Mouse (Mus musculus) large intestine, adult 2 months (tissue): Measurements from ENCODE around the gene Dennd4b. TPM values are rescaled to one million over a fixed set of nuclear protein-coding genes. Genes with fewer than 3 reads are reported as not detected.
A peak's percentile ranks its signal among the peaks of the same experiment; 100 is the strongest.

Experiments
- DNase-seq: peaks from one replicate; pipeline ENCODE4 v3.0.0-alpha.2; 2012; ENCODE audit warnings: low read depth, low spot score
- WGBS: fragments of 180-500 bp; shearing (Covaris S2); methylation state at CpG from one replicate; pipeline ENCODE4 v1.1.7; 2018; 5-methylcytosine and 5-hydroxymethylcytosine counted together
- polyA plus RNA-seq: library from polyadenylated mRNA; depleted of rRNA; stranded (reverse); fragments of >200 nt; gene quantifications from 2 replicates; pipeline ENCODE4 v1.2.3, GENCODE M21; 2012; rRNA removed

Gene Dennd4b
- polyA plus RNA-seq = 7.6 and 12.7 TPM in 2 replicates

DNA sequence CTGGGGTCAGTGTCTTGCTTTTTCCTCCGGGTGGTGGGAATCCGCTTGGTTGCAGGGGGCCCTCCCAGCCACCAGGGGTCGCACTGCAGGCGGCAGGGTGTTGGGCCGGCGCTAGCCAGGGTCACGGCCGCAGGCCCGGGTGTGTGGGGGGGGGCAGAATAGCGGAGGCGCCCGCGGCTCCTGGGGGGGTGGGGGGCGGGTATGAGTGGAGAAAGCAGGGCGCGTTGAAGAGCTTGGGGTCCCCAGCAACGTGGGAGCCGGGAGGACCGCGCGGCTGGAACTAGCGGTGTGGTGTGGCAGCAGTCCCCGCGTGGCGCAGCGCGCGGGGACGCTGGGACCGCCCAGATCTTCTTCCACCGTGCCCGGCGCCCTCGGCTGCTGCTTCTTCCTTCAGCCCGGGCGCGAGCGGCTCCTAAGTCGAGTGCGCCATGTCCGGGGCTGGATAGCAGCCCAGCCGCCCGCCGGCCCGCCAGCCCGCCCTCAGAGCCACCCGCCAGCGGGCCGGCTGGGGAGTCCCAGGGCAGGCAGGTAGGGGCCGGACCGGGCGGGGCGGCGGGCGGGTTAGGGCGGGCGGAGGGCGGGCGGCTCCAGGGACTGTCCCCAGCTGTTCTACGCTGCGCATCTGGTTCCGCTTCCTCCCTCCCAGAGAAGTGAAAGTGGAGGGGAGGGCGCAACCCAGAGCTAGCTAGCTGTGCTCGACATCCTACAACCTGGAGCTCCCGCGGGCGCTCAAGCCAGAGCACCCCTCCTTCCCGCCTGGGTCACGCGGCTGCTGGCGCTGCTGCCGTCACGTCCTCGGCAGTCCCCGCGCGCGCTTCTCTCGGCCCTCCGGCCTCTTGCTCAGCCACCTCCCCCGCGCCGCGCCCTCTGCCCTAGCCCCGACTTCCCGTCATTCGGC, at the start of gene Dennd4b:
Dennd4b (plus strand) TSS at position 152 of the 898 bp plus-strand sequence.
- 1% methylated on average over 79 of the region's 87 CpGs for WGBS
- DNase-seq = no peak

GRCm38 (mm10) chr3:90215825-90216380, 49.1 kb upstream of the Dennd4b start:
- DNase-seq = no peak
- 46% methylated on average over 1 of the region's 1 CpGs for WGBS

GRCm38 (mm10) chr3:90220088-90220487, 44.9 kb upstream of the Dennd4b start:
- no peak for DNase-seq
- WGBS = 3% methylated on average over 6 of the region's 6 CpGs

DNA sequence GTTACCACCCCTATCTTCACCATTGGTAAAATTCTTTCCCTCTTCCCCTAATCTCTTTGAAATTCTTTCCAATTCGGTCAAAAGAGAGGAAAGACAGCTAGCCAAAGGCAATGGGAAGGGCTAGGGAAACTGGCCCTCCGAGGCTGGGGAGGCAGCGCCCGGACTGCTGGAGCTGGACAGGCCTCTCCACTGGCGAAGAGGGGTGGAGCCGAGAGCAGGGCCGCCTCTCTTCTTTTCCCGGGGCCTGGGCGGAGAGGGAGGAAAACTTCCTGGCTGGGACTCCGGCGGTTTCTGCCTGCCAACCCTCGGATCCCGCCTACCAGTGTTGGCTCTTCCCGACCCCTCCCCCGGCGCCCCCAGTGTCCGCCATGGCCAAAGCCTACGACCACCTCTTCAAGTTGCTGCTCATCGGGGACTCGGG, 44.4 kb upstream of the Dennd4b start:
- WGBS = under 1% methylated on average over 19 of the region's 20 CpGs
- DNase-seq = no peak

DNA sequence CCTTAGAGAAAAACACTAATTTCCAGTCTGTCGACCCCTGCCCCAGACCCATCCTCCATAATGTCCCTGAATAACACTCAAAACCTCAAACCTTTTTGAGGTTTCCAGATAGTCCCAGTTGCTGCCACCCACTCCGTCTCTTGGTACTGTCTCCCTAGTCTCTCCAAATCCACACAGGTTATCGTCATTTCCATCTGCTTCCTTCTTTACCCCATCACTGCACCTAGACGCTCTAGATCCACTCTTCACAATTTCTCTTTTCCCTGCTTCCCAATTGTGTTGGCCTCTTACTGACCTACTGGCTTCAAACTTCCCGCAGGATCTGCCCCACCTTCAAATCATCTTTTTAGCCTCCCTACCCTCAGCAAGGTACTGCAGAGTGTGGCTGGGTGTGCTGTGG, 43.9 kb upstream of the Dennd4b start:
- 10% methylated on average over 5 of the region's 5 CpGs for WGBS
- DNase-seq = no peak

- no peak for DNase-seq
- WGBS = 82% methylated on average over 4 of the region's 4 CpGs
Measured at GRCm38 (mm10) chr3:90222455-90222854, 42.5 kb upstream of the Dennd4b start.

DNA sequence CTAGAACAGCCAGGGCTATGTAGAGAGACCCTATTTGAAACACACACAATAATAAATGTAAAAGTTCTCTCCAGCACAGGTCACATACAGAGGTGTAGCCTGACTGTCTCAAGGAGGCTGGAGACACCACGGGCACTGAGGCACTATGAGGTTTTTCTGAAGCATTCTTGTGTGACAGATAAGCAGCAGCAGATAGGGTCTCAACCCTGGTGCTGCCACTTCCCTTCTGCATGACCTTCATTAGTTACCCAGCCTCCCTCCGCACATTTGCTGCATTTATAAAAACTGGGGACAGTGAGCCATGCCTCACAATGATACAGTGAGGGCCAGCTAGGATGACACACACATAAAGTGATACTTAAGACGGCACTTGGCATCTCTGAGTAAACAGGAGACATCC, 42.0 kb upstream of the Dennd4b start:
- DNase-seq = no peak
- WGBS = 80% methylated on average over 3 of the region's 3 CpGs

DNA sequence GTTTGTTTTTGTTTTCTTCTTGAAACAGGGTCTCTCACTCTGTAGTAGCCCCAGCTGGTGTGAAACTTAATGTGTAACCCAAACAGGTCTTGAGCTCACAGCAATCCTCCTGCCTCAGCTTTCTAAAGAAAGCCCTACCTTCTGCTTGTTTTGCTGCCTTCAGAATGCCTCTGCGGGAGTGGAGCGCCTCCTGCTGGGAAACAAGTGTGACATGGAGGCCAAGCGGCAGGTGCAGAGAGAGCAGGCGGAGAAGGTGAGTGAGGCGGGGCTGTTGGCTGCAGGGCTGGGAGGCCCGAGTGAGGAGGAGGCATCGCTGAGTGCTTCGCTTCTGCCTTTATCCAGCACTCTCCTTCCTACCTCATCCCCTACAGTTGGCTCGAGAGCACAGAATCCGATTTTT, 40.7 kb upstream of the Dennd4b start:
- DNase-seq = no peak
- WGBS = 84% methylated on average over 10 of the region's 10 CpGs

DNA sequence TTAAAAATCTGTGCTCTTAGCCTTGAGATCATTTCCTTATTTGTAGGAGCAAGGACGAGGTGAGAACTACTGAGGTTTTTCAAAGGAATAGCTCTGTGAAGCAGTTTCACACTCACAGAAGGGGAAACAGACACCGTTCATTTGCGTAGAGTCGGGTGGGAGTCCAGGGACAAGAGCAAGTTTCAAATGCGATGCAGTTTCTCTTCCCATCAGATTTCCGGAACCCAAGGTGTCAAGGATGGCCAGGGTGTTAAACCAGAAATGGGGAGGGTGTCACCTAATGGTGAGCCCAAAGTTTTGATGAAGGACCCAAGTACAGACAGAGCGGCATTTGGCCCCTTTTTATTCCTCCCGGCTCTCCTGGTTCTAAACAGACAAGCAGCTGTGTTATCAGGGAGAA, 33.9 kb upstream of the Dennd4b start:
- WGBS = 13% methylated on average over 8 of the region's 8 CpGs

DNA sequence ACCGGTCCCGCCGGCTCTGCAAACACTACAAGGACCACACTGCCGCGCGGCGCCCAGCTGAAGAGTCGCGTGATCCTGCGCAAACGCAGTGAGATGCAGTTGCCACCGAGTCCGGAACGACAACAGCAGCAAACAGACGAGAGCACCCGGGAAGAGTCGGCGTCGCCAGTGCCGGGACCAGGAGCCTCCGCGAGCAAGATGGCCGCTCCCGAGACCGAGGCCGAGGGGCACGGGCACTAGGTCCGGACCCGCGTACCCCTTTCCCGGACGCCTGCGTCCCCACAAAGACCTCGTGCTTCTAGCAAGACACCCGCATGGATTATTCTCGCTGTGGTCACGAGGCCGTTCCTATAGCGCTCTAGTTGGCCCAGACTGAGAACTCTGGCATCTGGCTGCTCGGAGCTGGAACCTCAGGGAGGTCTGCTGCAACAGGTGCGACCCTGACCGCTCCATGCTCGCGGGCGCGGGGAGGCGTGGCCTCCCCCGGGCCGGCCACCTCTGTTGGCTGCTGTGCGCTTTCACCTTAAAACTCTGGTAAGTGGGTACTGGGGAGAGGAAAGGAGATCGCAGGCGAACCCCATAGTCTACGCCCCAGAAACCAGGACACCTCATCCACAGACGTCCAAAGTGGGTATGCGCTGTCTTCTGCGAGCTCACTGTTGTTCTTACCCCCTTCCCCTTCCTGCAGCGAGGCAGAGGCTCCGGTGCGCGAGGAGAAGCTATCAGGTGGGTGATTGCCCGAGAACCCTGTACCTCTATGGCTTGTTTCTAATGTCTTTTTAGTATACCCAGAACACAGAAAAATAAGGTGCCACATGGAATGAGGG, 33.3 kb upstream of the Dennd4b start, which contains the start of gene Jtb:
Jtb (plus strand) TSS at position 91 of the 827 bp plus-strand sequence.
- WGBS = under 1% methylated on average over 61 of the region's 61 CpGs
- peak; percentile 90 for DNase-seq

More for the DNA sequence above, 33.9 kb upstream of the Dennd4b start:
- no peak for DNase-seq

GRCm38 (mm10) chr3:90241251-90241650, 23.7 kb upstream of the Dennd4b start:
- no peak for DNase-seq
- 81% methylated on average over 2 of the region's 2 CpGs for WGBS

- WGBS = 73% methylated on average over 10 of the region's 10 CpGs
Measured at GRCm38 (mm10) chr3:90241669-90242358, 23.2 kb upstream of the Dennd4b start.

DNA sequence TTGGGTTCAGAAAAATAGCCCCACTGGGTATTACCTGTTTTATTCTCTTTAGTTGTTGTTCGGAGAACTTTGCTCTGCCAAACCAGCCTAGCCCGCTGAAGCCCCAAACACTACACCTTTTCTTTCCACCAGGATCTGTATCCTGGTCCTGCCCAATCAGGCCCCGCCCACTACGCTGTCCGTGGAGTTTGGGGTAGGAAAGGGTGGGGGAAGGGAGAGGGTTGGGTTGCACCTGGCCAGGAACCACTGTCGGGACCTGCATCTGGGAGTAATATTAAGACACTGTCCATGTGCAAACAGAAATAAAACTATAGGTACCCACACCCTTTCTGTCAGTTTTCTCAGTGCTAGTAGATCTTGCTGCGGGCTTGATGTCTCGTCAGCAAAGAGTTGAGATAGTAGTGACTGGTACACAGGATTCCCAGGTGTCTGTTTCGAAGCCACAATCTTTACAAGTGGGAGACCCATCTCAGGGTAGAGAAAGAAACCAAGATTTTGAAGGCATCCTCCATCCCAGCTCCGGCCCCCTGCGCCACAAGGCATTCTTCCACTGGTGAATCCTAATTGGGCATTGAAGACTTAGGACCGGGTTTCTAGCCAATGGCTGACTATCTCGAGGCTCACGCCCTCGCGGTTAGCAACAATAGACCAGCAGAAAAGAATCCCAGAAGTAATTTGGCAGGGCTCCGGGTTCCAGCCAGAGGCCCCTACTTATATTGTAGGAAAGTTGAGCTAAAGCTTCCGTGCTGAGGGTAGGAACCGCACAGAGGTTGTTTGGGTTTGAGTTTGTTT, 21.8 kb upstream of the Dennd4b start, which contains the start of gene Creb3l4:
Creb3l4 (minus strand) TSS at position 529 of the 792 bp plus-strand sequence.
- DNase-seq = no peak
- 10% methylated on average over 19 of the region's 19 CpGs for WGBS

More at GRCm38 (mm10) chr3:90241669-90242358, 23.2 kb upstream of the Dennd4b start:
- DNase-seq = no peak

GRCm38 (mm10) chr3:90245406-90245805, 19.6 kb upstream of the Dennd4b start:
- no peak for DNase-seq
- 43% methylated on average over 2 of the region's 2 CpGs for WGBS

DNA sequence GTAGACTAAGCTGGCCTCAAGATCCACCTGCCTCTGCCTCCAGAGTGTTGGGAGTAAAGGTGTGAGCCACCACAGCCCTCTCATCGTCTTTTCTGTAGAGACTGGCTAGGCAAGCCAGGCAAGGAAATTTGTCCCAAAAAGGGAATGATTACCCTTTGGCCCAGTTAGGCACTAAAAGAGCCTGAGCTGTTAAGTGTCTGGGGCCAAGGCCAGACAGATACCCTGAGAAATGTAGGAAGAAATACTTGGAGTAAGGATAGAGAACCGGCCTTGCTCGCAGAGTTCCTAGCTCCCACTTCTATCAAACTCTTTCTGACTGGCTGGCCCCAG, 17.4 kb upstream of the Dennd4b start:
- no peak for DNase-seq
- 0% methylated on average over 3 of the region's 3 CpGs for WGBS

GRCm38 (mm10) chr3:90247960-90248745, 16.8 kb upstream of the Dennd4b start, which contains the start of gene Slc39a1:
Slc39a1 (plus strand) TSS chr3:90248172.
- peak; percentile 90 for DNase-seq
- WGBS = under 1% methylated on average over 44 of the region's 44 CpGs

GRCm38 (mm10) chr3:90248746-90249100, 16.3 kb upstream of the Dennd4b start:
- 3% methylated on average over 10 of the region's 10 CpGs for WGBS
- no peak for DNase-seq

DNA sequence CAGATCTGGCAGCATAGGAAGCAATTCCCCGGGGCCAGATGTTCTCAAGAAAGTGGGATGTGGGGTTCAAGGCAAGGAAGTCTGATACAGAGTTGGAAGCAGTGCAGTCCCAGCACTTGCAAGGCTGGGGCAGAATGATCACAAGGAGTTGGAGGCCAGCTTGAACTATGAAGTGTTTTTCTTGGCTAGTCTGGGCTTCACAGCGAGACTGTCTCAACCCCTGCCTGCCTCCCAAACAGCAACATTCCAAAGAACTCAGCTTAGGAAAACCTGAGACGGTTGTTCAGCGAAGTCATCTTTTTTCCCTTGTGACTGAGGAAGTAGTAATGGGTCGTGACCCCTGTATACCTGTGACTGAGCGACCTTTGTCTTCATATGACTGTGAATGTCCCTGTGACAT, 14.2 kb upstream of the Dennd4b start:
- no peak for DNase-seq
- 78% methylated on average over 6 of the region's 6 CpGs for WGBS
